Mouse (Mus musculus) cerebellum, adult 11 months (tissue): Measurements from ENCODE around the gene Arl5b.
A peak's percentile ranks its signal among the peaks of the same experiment; 100 is the strongest.

ENCODE experiments used
- DNase-seq: peaks from one replicate; pipeline ENCODE4 v3.0.0; 2022

The Arl5b gene

DNA sequence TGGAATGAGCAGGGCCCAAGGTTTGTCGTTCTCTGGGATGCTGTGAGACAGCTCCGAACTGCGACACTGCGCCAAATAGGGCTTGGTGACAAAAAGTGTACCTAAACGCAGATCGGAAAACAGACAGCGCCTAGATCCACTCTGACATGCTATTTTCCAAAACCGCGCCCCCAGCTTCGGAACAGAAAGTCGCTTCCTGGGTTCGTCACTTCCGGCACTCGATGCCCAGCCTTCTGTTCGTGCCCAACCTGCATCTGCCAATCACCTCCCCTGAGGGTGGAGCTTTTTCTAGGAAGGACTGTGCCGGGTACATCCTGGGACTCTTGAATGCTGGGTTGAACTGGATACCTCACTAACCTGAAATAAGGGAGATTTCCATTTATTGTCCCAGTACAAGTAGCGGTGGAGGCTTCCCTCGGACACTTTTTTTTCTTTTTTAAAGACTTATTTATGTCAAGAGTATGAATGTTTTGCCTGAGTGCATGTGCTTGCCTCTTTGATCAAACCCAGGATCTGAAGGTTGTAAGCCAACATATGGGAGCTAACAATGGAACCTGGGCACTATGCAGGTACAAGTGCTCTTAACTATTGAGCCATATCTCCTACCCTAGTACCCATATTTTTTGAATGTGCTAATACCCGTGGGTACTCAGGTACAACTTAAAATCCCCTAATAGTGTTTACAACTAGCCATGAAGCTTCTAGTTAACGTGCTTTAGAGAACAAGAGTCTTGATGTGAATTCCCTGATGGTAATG lies at the start of gene Arl5b:
Gene Arl5b (plus strand): TSS at position 279 of the 757 bp plus-strand sequence.
- DNase-seq: peak; percentile 90

DNA sequence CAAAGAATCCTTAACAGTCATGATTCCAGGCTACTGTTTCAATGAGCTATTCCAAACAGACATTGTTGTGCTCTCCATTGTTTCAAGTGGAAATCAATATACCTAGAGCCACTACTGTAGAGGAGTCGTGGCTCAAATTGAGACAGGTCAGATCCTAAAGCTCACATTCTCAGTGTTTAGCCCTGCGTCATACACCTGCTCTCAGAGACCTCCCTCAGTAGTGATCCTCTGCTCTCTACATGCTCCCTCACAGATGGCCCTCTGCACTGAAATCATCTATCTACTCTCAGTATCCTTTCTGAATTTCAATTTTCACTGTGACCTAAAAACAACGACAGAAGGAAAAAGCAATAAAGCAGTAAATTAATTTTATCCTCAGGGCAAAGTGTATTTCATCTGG lies 41.7 kb upstream of the Arl5b start:
- no peak for DNase-seq

- no peak for DNase-seq
Observed at GRCm38 (mm10) chr2:15008072-15008471, 41.1 kb upstream of the Arl5b start.

DNA sequence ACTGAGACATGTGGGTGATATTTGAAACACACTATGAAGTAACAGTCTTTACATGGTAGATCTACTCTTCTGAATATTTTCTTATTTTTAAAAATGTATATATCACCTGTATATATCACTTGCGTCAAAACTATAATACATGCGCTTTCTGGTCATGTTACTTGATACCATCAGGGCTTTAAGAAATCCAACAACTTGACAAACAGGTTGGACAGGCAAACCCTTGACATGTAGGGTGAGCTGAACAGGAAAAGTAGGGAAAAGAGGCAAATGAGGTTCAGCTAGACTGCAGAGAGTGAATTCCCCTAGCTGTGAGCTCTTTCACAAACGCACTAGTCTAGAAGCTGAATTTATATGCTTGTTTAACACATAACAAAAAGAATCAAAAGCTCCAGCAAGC lies 22.4 kb upstream of the Arl5b start:
- DNase-seq: no peak

DNA sequence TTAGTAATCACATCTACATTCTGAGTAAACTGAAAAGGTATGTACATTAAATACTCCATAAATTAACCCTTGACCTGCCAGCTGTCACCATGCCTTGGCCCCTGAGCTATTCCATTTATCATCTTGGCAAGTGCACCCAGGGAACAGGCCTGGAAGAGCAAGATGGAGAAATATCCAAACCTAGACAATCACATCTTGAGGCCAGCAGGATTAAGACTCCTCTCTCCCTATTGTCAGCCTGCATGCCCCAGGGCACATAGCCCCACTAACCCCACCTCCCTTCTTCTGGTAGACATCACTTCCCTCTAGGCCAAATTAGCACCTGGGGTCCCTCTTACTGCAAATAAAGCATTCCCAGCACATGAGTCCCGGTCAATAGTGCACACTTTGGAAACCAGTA lies 21.4 kb upstream of the Arl5b start:
- no peak for DNase-seq

DNA sequence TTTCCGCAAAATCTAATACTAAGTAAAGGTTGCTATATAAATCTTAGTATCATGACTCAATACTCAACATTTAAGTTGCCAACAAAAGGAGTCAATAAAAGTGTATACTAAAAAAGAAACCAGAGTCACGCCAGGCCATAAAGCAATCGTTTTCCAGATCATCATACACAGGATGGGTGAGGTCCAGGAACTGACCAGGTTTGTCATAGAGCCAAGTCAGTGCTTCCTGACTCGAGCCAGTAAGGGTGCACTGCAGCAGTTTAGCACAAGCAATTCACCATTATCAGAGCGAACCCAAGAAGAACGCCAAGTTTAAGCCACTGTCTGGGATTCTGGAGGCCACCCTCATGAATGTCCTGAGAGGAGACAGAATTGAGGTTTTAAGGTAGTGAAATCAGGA lies 10.5 kb upstream of the Arl5b start:
- DNase-seq: no peak

- DNase-seq: no peak
Observed at GRCm38 (mm10) chr2:15040326-15040725, 8.9 kb upstream of the Arl5b start.

GRCm38 (mm10) chr2:15054496-15054895 lies 5.3 kb downstream of the Arl5b start:
- no peak for DNase-seq

DNA sequence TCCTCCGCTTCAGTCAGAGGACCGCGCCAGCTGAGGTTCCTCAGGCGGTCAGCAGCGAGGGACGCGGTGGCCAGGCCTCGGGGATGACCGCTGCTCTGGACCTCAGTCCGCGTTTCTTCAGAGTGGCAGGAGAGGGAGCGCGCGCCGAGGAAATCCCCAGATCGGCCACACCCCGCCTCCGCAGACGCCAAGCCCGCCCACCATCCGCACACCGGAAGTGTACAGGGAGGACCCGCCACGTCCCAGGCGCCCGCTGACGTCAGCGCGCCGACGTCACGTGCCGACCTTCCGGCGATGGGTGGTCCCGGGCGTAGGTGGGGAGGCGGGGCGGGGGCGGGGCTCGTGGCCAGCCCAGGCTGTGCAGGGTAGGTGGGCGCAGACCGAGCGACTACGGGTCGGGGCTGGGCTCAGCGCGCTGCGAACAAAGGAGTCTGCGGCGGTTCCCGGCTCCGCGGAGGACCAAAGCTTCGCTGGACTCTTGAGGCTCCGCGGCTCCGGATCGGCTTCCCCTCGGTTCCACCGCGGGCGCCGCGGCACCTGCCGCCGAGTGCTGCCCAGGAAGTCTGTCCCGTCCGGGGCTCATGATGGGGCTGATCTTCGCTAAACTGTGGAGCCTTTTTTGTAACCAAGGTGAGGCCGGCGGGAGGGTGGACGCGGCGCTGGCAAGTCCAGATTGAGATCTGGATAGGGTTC lies 5.9 kb downstream of the Arl5b start, which contains the start of gene Nsun6:
Gene Nsun6 (minus strand): TSS at position 125 of the 693 bp plus-strand sequence.
- DNase-seq: peak; percentile 95

DNA sequence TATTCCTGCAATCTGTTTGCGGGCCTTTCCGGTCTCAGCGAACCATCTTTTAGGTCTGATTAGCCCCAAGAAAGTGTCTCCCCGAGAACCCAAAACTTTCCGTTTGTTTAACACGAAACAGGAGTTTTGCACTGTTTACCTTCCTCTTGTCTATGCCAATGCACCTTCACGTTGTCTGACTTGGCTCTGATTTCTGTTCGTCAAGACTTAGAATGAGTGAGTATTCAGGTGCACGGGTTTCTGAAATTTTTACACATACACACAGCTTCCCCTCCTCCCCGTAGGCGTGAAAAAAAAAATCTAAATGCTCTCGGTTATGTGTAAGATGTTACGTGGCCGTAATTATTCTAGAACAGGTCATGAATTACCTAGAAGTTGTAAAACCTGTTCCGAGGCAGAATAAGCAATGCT lies 6.6 kb downstream of the Arl5b start:
- no peak for DNase-seq

DNA sequence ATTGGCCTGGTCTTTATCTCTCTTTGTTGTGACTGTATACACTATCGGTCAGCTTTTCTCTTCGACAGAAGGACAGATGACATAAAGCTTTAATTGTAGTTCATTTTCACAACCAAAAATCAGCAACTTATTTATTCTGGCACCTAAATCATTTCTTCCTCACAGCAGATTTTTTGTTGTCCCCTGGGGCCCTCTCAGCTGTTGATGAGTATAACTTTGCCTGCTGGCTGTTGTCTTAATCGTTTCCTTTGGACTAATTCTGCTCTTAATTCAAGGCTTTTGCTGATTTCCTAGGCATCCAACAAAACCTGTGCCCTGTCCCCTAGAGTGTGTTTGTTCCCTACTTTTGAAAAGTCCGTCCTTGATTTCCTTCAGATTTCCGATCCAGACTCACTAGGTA lies 9.0 kb downstream of the Arl5b start:
- DNase-seq: no peak

- DNase-seq: no peak
Observed at GRCm38 (mm10) chr2:15060856-15061255, 11.7 kb downstream of the Arl5b start.

- no peak for DNase-seq
Observed at GRCm38 (mm10) chr2:15063815-15064214, 14.6 kb downstream of the Arl5b start.

DNA sequence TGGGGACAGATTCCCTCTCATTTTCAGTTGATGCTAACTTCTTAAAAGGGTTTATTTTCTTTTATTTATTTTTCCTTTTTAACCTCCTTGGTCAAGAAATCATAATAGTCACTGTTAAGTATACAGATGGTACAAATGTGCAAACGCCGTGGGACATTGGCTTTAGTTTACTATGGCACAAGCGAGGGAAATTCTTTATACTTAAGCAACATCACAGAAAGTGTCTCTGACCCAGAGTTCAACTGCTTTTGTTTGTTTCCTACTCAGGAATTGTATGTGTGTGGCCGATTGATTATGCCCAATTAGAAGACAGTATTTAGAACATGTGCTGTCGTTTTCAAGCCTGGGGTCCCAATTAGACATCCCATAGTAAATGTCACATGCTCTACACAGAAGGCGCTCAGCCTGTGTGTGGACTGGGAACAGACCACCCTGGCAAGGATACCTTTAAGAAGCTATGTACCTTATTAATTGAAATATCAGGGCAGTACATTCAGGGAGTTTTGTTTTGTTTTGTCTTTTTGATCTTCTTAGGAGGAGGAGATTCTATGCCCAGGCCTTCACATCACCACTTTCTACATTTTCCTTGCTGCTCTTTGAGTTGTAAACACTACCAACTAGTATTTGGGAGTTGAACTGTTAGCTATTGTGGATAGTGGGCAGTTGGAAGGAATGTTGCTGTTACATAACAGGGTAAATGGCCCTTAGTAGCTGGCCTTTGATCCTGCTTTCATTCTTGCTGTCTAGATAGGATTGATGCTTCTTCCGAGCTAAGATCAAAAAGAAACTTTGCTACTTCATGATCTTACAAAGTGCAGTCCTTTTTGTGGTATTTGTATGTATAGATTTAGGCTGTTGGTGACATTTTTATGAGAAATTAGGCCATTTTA lies 15.4 kb downstream of the Arl5b start:
- no peak for DNase-seq

DNA sequence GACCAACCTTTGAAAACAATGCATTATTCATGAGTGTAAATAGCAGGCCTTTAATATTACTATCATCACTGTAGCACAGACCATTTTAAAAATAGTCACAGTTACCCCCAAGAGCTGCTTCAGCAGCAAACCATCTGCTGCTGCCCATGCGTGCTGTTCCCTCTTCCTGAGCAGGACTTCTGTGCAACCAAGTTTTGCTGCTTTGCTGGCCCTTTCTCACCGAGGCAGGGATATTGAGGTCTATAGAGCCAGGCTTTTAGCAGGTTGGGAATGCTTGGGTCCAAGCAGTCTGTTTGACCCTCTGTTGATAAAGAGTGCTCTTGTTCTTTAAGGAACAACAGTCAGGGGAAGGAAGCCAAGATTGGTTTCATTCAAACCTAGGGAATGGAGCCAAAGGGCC lies 16.3 kb downstream of the Arl5b start:
- DNase-seq: peak; percentile 16

GRCm38 (mm10) chr2:15067091-15067490 lies 17.9 kb downstream of the Arl5b start:
- DNase-seq: no peak

DNA sequence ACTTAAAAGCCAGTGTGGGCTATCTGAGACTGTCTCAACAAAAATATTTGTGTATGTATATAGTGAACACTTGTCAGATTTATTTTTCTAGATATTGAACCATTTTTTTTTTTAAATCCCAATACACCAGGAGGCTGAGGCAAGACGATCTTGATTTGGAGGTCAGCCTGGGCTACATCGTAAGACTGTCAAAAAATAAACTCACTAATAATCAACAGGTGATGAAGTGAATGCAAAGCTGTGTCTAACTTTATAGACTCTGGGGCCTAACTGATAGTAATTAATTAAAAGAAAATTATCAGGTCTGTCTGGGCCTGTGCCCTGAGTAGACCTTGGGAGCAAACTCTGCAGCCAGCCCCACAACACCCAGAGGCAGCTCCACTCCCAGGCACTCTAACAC lies 34.5 kb downstream of the Arl5b start:
- no peak for DNase-seq

DNA sequence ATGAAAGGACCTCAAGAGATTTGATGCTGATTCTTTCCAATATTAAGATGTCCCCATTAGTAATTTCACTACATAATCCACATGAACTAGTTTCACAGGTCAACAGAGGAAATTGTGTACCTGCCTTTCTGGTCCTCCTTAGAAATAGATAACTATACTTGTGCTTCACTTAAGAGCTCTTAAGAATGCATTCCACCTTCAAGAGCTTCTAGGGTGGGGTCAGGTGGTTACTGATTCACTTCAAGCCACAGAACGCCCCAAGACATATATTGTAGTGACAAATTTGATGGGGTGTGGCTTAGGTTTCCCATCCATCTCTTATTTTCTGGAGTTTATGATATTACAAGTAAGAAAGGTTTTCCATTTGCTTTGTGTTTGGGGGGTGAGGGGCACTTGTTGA lies 38.1 kb downstream of the Arl5b start:
- DNase-seq: no peak

DNA sequence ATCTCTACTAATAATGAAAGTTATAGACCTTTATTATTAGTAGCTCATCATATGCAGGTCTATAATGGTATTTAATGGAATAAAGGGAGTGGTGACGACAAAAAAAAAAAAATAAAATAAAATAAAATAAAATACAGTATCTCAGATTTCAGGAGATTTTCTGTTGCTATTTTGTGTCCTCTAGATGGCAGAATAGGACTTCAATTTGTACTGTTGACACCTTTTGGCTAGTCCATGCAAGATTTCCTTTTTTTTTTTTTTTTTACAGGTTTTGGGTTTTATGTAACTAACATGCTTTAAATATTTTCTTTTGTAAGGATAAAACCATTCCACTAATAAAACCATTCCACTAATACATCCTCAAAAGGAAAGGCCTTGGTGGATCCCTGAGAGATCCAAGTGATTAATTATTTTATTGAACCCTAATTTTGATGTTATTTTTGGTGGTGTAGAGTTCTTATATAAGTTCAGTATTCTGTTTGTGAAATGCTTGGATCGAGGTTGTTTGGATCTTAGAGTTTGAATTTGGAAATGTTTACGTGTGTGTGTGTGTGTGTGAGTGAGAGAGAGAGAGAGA lies 47.4 kb downstream of the Arl5b start:
- no peak for DNase-seq

DNA sequence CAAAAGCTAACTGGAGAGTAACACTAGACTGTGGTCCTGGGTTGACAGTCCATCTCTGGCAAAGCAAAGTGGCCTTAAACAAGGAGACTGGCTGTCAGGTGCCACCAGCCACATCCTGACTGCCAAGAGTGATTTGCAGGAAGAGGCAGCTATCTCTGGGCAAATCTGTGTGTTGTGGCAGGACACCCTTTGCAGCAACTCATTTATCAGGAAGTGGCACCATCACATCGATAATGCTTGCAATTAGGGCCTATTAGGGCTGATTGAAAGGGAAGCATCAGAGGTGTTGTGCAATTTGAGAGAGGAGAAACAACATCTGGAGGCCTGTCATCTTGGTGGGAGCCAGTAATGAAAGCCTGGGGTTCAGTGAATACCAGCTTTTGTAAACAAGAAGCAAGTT lies 55.2 kb downstream of the Arl5b start:
- DNase-seq: no peak

- DNase-seq: no peak
Observed at GRCm38 (mm10) chr2:15111290-15111689, 62.1 kb downstream of the Arl5b start.

DNA sequence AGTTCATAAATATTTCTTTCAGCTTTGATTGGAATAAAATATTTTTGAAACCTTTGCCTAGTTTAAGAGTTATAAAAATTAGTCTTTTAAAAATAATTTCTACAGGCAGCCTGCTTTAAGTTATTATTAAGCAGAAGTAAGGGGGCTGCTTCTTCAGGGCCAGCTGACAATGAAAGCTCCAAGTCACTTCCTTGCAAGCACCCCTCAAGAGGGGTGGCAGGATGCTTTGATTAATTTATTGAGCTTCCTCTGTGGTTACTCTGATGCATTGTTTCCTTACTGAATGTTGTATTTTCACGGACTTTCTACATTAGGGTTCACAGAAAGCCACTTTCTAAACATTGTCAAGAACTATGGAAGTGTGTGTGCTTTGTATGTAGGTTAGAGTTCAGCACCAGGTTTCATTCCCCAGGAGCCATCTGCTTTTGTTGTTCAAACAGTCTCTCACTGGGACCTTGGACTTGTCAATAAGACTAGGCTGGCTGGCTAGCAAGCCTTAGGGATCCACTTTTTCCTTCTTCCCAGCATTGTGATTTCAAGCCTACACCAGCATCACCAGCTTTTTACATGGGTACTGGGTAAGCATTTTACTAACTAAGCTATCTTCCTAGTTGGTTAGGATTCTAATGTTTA lies 62.7 kb downstream of the Arl5b start:
- no peak for DNase-seq

DNA sequence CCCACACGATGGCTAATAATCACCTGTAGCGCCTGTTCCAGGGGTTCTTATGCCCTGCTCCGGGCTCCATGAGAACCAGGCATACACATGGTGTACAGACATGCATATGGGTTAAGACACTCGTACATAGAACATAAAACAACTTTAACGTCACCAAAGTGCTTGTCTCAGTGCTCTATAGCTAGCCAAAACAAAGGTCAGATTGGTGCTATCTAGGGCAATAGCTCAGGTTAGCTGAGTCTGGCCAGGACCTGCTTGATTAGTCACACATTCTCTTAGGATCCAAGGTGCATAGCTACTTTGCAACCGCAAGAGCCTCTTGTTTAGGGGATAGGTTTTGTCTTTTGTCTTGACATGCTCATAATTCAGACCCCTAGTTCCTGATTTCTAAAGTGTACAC lies 63.5 kb downstream of the Arl5b start:
- no peak for DNase-seq
